Mouse (Mus musculus) kidney, postnatal 0 days (tissue): ENCODE results near the gene Arnt2. TPM values are rescaled to one million over a fixed set of nuclear protein-coding genes. Genes with fewer than 3 reads are reported as not detected.

Experiments
- ATAC-seq: fragments of 200-750 bp; cut with Nextera tagmentation; replicated peaks from 2 replicates; pipeline ENCODE4 v1.8.0; 2017; ENCODE audit warnings: low read depth, moderate number of reproducible peaks, moderate TSS enrichment, moderate library complexity; ENCODE audit not compliant: low FRiP score
- DNase-seq: peaks from one replicate; pipeline ENCODE4 v3.0.0-alpha.2; 2016; ENCODE audit warnings: low spot score
- H3K27ac ChIP-seq: fragments of 300-500 bp; sonication (generic); 2 replicates; pipeline ENCODE4 v1.5.1; 2014; ENCODE audit warnings: mild to moderate bottlenecking
- H3K27me3 ChIP-seq: fragments of 300-500 bp; sonication (generic); 2 replicates; pipeline ENCODE4 v1.6.1; 2014; ENCODE audit warnings: low read length, mixed read lengths; ENCODE audit not compliant: insufficient read depth
- H3K36me3 ChIP-seq: fragments of 300-500 bp; sonication (generic); 2 replicates; pipeline ENCODE4 v1.6.1; 2014; ENCODE audit warnings: low read length, mixed read lengths; ENCODE audit not compliant: insufficient read depth
- H3K4me1 ChIP-seq: fragments of 300-500 bp; sonication (generic); replicated peaks from 2 replicates; pipeline ENCODE4 v1.6.1; 2014; ENCODE audit warnings: antibody characterized with exemption, low read length, mixed read lengths; ENCODE audit not compliant: insufficient read depth
- H3K4me2 ChIP-seq: fragments of 300-500 bp; sonication (generic); 2 replicates; pipeline ENCODE4 v1.6.1; 2014; ENCODE audit warnings: mild to moderate bottlenecking, low read length, moderate library complexity, mixed read lengths
- H3K4me3 ChIP-seq: fragments of 300-500 bp; sonication (generic); replicated peaks from 2 replicates; pipeline ENCODE4 v1.5.1; 2014; ENCODE audit warnings: low read depth, low read length
- H3K9ac ChIP-seq: fragments of 300-500 bp; sonication (generic); 2 replicates; pipeline ENCODE4 v1.6.1; 2014; ENCODE audit warnings: low read depth, low read length
- H3K9me3 ChIP-seq: fragments of 300-500 bp; sonication (generic); replicated peaks from 2 replicates; pipeline ENCODE4 v1.6.1; 2016; ENCODE audit warnings: low read length, inconsistent platforms, mixed read lengths
- CTCF ChIP-seq: IDR thresholded peaks from 2 replicates; pipeline ENCODE4 v1.5.1; 2016; ENCODE audit warnings: antibody characterized with exemption, low read depth, mild to moderate bottlenecking, moderate library complexity
- WGBS: fragments of 180-500 bp; shearing (Covaris S2); extraction: QIAGEN DNeasy Blood & Tissue Kit; methylation state at CpG from one replicate; pipeline ENCODE4 v1.1.7; 2014; 5-methylcytosine and 5-hydroxymethylcytosine counted together
- polyA plus RNA-seq: library from polyadenylated mRNA; unstranded; fragments of >200 nt; fragmentation: Nextera tagmentation; extraction: Ambion mirVana; gene quantifications from 2 replicates; pipeline ENCODE4 v1.2.1, GENCODE M21; 2015

Arnt2 gene
- polyA plus RNA-seq, 1 experiment from 2014 or later: 8.4 TPM

- Histone ChIP-seq H3K9me3 (no peaks in the 10 kb centered on the region), H3K4me1 (no peaks in the 10 kb centered on the region), H3K4me3 (no peak overlapping the region), H3K27ac (no peak overlapping the region), H3K36me3 (no peaks in the 10 kb centered on the region), H3K4me2 (no peak overlapping the region), H3K27me3 (no peaks in the 10 kb centered on the region), H3K9ac (no peak overlapping the region)
- no peak for ATAC-seq
- TF ChIP-seq CTCF: no peak
- no peak for DNase-seq
Observed at GRCm38 (mm10) chr7:84421753-84422152, 11.8 kb upstream of the Arnt2 start.

- ATAC-seq (no peak), DNase-seq (no peak)
- no peak overlapping the region for H3K4me3 ChIP-seq
- no peaks in the 10 kb centered on the region for H3K27me3 ChIP-seq
- no peak overlapping the region for H3K9ac ChIP-seq
- no peak overlapping the region for H3K4me2 ChIP-seq
- H3K4me1 ChIP-seq: no peaks in the 10 kb centered on the region
- H3K36me3 ChIP-seq: no peaks in the 10 kb centered on the region
- H3K9me3 ChIP-seq: no peaks in the 10 kb centered on the region
- TF ChIP-seq CTCF: no peak
- H3K27ac ChIP-seq: no peak overlapping the region
Observed at GRCm38 (mm10) chr7:84421291-84421665, 11.3 kb upstream of the Arnt2 start.

GRCm38 (mm10) chr7:84420581-84421290 is 10.8 kb upstream of the Arnt2 start:
- Histone ChIP-seq H3K9me3 (no peaks in the 10 kb centered on the region), H3K4me3 (no peak overlapping the region), H3K27ac (no peak overlapping the region), H3K4me1 (no peaks in the 10 kb centered on the region), H3K9ac (no peak overlapping the region), H3K36me3 (no peaks in the 10 kb centered on the region), H3K4me2 (no peak overlapping the region), H3K27me3 (no peaks in the 10 kb centered on the region)
- WGBS: 64% methylated on average over 3 of the region's 3 CpGs
- DNase-seq (no peak), ATAC-seq (no peak)
- no peak for TF ChIP-seq CTCF

- Histone ChIP-seq H3K9me3 (no peaks in the 10 kb centered on the region), H3K27ac (no peak overlapping the region), H3K4me3 (no peak overlapping the region), H3K9ac (no peak overlapping the region), H3K4me1 (no peaks in the 10 kb centered on the region; the same call in 1 of the 2 replicates), H3K4me2 (no peak overlapping the region), H3K27me3 (no peaks in the 10 kb centered on the region), H3K36me3 (no peaks in the 10 kb centered on the region)
- ATAC-seq (no peak), DNase-seq (peak; percentile 35)
- TF ChIP-seq CTCF: no peak
Observed at GRCm38 (mm10) chr7:84417441-84417840, 7.5 kb upstream of the Arnt2 start.

- peak; percentile 33 for DNase-seq
- 0 out of 2 replicates have a peak, but pooled peaks have one; percentile 33 for ATAC-seq
- Histone ChIP-seq H3K9ac (no peak overlapping the region), H3K27me3 (no peaks in the 10 kb centered on the region), H3K4me3 (no peak overlapping the region), H3K36me3 (no peaks in the 10 kb centered on the region), H3K9me3 (no peaks in the 10 kb centered on the region), H3K27ac (no peak overlapping the region), H3K4me2 (no peak overlapping the region), H3K4me1 (peaks cover 8% of the 10 kb centered on the region; the same call in 1 of the 2 replicates)
- WGBS: 45% methylated on average over 8 of the region's 8 CpGs
- no peak for TF ChIP-seq CTCF
Observed at GRCm38 (mm10) chr7:84412570-84412969, 2.6 kb upstream of the Arnt2 start.

- H3K9ac ChIP-seq: peak overlapping the region; percentile 85
- peak overlapping the region; percentile 93 for H3K27ac ChIP-seq
- H3K36me3 ChIP-seq: no peaks in the 10 kb centered on the region
- H3K27me3 ChIP-seq: no peaks in the 10 kb centered on the region
- 2% methylated on average over 39 of the region's 39 CpGs for WGBS
- ATAC-seq (peak; percentile 79), DNase-seq (peak; percentile 80)
- H3K9me3 ChIP-seq: no peaks in the 10 kb centered on the region
- peaks cover 8% of the 10 kb centered on the region; the same call in 1 of the 2 replicates for H3K4me1 ChIP-seq
- peak overlapping the region; percentile 90 for H3K4me2 ChIP-seq
- peak overlapping the region; percentile 65 for H3K4me3 ChIP-seq
- TF ChIP-seq CTCF: no peak
Observed at GRCm38 (mm10) chr7:84409241-84409895, 608 bp downstream of the Arnt2 start.
